In the genomic region with DNA sequence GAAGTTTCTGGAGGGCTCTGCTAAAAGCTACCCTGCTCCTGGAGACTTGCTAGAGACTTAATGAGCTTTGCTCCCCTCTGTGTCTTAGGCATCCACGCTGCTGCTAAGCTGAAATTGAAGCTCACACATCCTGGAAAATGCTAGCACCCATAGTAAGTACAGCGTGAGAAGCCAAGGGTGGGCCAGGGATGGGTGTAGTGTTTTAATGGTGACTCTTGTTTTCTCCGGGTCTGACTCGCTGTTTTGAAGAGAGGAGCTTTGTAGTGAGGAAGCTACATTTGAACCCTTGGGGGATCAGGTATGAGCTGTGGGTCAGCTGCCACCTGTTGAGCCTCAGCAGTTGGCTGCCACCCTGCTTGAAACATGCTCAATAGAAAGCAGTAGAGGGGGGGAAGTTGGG, we compare ENCODE assay signal across 9 mouse cellular contexts. TPM values are rescaled to one million over a fixed set of nuclear protein-coding genes. Genes with fewer than 3 reads are reported as not detected.
DNase-seq lines count a peak whose midpoint lies in the region; ATAC-seq lines count a peak whose summit lies in the region.
"Had no signal": no experiment of that assay in that cellular context is flagged by ENCODE, and none has a peak within 500 bp of the region (broad histone marks: within the 10 kb centered on the region; RNA-seq: fewer than 3 reads in every experiment).

No protein-coding gene starts in this region.

- no peak overlapping the region for H3K27ac ChIP-seq in kidney, embryonic 14.5 days (ENCODE audit: low read depth, low read length)
- H3K27ac ChIP-seq in hindbrain, embryonic 12.5 days, result no peak overlapping the region
- H3K27ac ChIP-seq in midbrain, embryonic 10.5 days (replicated peaks), result peak overlapping the region; percentile 71; the same call in 1 of the 2 replicates

- peak overlapping the region; percentile 51 for H3K4me3 ChIP-seq in kidney, embryonic 14.5 days (ENCODE audit: low read length)
- H3K4me3 ChIP-seq in hindbrain, embryonic 12.5 days, result peak overlapping the region; percentile 39
- H3K4me3 ChIP-seq in midbrain, embryonic 10.5 days, result peak overlapping the region; percentile 64

- H3K9ac ChIP-seq in kidney, embryonic 14.5 days (ENCODE audit: low read depth, low read length), result peak overlapping the region; percentile 52
- no peak overlapping the region for H3K9ac ChIP-seq in hindbrain, embryonic 12.5 days

- DNase-seq in kidney, adult 18-20 months, result no peak
- peak; percentile 33 for DNase-seq in c-Kit-positive CD71-positive TER-119-positive erythroid progenitor cells, embryonic 14.5 days (ENCODE audit: low spot score)
- DNase-seq in midbrain, embryonic 10.5 days (ENCODE audit: low spot score), result no peak
- no peak for DNase-seq in retina, postnatal 1 day
- no peak for DNase-seq in cerebellum, adult 8-10 months
- DNase-seq in adipocyte (ENCODE audit: low spot score), result no peak

- H3K4me1 ChIP-seq in kidney, embryonic 14.5 days (ENCODE audit: control insufficient read depth, insufficient read depth, low read length), result peaks cover 3% of the 10 kb centered on the region; the same call in 1 of the 2 replicates
- peaks cover 7% of the 10 kb centered on the region; the same call in 1 of the 2 replicates for H3K4me1 ChIP-seq in hindbrain, embryonic 12.5 days
- peaks cover 14% of the 10 kb centered on the region for H3K4me1 ChIP-seq in midbrain, embryonic 10.5 days

- peak; percentile 7; the same call in 1 of the 2 replicates for ATAC-seq in kidney, embryonic 14.5 days (ENCODE audit: low FRiP score, low TSS enrichment)
- ATAC-seq in hindbrain, embryonic 12.5 days (ENCODE audit: low FRiP score), result no peak

- no peaks in the 10 kb centered on the region for H3K27me3 ChIP-seq in kidney, embryonic 14.5 days (ENCODE audit: control insufficient read depth, insufficient read depth, low read length)
- H3K27me3 ChIP-seq in hindbrain, embryonic 12.5 days, result peaks cover 12% of the 10 kb centered on the region
- peaks cover 33% of the 10 kb centered on the region for H3K27me3 ChIP-seq in midbrain, embryonic 10.5 days (ENCODE audit: low read depth, poor library complexity, severe bottlenecking)
- H3K27me3 ChIP-seq: Patski had no signal

- WGBS in kidney, embryonic 14.5 days, result 9% methylated on average over 4 of the region's 4 CpGs
- 7% methylated on average over 4 of the region's 4 CpGs for WGBS in hindbrain, embryonic 12.5 days
- 6% methylated on average over 4 of the region's 4 CpGs for WGBS in midbrain, embryonic 10.5 days

- H3K36me3 ChIP-seq in kidney, embryonic 14.5 days (ENCODE audit: control insufficient read depth, insufficient read depth, low read length), result no peaks in the 10 kb centered on the region
- no peaks in the 10 kb centered on the region for H3K36me3 ChIP-seq in hindbrain, embryonic 12.5 days
- H3K36me3 ChIP-seq in midbrain, embryonic 10.5 days, result no peaks in the 10 kb centered on the region

- H3K9me3 ChIP-seq in kidney, embryonic 14.5 days (ENCODE audit: control insufficient read depth, low read length), result no peaks in the 10 kb centered on the region
- H3K9me3 ChIP-seq in hindbrain, embryonic 12.5 days (replicated peaks), result no peaks in the 10 kb centered on the region
- no peaks in the 10 kb centered on the region for H3K9me3 ChIP-seq in midbrain, embryonic 10.5 days (replicated peaks)

- peak overlapping the region; percentile 78 for H3K4me2 ChIP-seq in kidney, embryonic 14.5 days (replicated peaks; ENCODE audit: low read depth, low read length)
- peak overlapping the region; percentile 63 for H3K4me2 ChIP-seq in hindbrain, embryonic 12.5 days (replicated peaks)

RNA-seq across cellular contexts. Expression of a gene that starts 0.6 kb away (rescaled TPM):
- 7.4 and 8.1 TPM in 2 replicates for polyA plus RNA-seq in kidney, embryonic 14.5 days (2014; fragmentation: Nextera tagmentation; extraction: Ambion mirVana)
- polyA plus RNA-seq in hindbrain, embryonic 12.5 days (2016; fragmentation: Nextera tagmentation; extraction: Ambion mirVana), result 2.8 and 4.8 TPM in 2 replicates
- 3.3 and 4.2 TPM in 2 replicates for polyA plus RNA-seq in midbrain, embryonic 10.5 days (2016; fragmentation: Nextera tagmentation; extraction: Ambion mirVana)

RNA-seq across cellular contexts. Expression of a gene that starts 49.1 kb away (rescaled TPM):
- 0.70 and 1.2 TPM in 2 replicates for polyA plus RNA-seq in kidney, embryonic 14.5 days (2014; fragmentation: Nextera tagmentation; extraction: Ambion mirVana)
- polyA plus RNA-seq in hindbrain, embryonic 12.5 days (2016; fragmentation: Nextera tagmentation; extraction: Ambion mirVana), result 0.10 and 0.12 TPM in 2 replicates
- not detected in 2 replicates for polyA plus RNA-seq in midbrain, embryonic 10.5 days (2016; fragmentation: Nextera tagmentation; extraction: Ambion mirVana)
- polyA plus RNA-seq: Patski had no signal

RNA-seq across cellular contexts. Expression of a gene that starts 54.5 kb away (rescaled TPM):
- not detected in 2 replicates for polyA plus RNA-seq in kidney, embryonic 14.5 days (2014; fragmentation: Nextera tagmentation; extraction: Ambion mirVana)
- not detected in 2 replicates for polyA plus RNA-seq in hindbrain, embryonic 12.5 days (2016; fragmentation: Nextera tagmentation; extraction: Ambion mirVana)
- polyA plus RNA-seq in midbrain, embryonic 10.5 days (2016; fragmentation: Nextera tagmentation; extraction: Ambion mirVana), result not detected in 2 replicates
- polyA plus RNA-seq: Patski had no signal
